Mouse (Mus musculus): Measurements from ENCODE around the gene Rad18. TPM values are rescaled to one million over a fixed set of nuclear protein-coding genes. Genes with fewer than 3 reads are reported as not detected.

The Rad18 gene
- 98.9 TPM for polyA plus RNA-seq (2014; fragmentation: Illumina TruSeq; extraction: RNeasy Lipid Tissue Mini Kit (QIAGEN cat#74804); ENCODE audit: low read depth, low replicate concordance)

DNA sequence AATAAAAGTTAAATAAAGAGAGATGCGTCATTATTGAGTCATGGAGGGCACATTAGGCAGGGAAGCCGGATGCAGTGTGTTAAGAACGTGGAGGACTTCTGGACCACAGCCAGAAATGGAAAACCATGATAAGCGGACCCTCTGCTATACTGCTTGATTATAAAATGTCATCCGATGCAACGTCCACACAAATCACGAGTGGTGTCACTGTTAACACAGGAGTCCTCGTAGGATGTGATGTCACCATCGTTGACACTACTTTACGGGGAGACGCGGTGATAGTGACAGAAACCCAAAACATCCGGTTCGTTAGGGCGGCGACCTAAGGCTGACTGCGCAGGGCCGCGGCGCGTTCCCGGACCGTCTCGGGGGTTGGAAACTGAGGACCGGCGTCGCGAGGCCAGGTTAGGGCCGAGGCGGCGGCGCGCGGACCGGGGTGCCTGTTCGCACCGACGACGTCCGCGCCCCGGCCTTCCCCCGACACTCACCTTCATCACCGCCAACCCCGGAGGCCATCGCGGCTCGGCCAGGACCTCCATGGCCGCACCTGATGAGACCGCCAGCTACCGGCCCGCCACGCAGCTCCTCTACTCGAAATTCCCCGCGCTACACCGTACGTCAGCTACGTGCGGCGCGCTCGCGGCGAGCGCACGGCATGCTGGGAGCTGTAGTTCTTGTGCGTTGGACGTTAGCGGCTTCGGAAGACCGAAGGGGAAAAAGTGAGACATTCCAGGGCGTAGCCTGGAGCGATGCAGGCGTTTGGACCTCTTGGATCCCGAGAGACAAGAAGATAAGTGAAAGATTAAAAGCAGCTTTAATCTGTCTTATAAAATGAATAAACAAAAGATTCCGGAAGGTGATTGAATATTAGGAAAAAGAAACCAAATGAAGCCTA lies at the start of gene Rad18:
Gene Rad18 (minus strand): TSS at position 631 of the 895 bp plus-strand sequence.

Other genes with a start within 250 kb of the Rad18 start
- not detected for gene Cav3, start 237.2 kb downstream of the Rad18 start, polyA plus RNA-seq (2014; fragmentation: Illumina TruSeq; extraction: RNeasy Lipid Tissue Mini Kit (QIAGEN cat#74804); ENCODE audit: low read depth, low replicate concordance)
- gene Oxtr, start 206.7 kb downstream of the Rad18 start, polyA plus RNA-seq (2014; fragmentation: Illumina TruSeq; extraction: RNeasy Lipid Tissue Mini Kit (QIAGEN cat#74804); ENCODE audit: low read depth, low replicate concordance), result 3.4 TPM

Data from testis, adult 10 weeks (tissue).